Mouse (Mus musculus): ENCODE results near the gene Tusc2.

GRCm38 (mm10) chr9:107582509-107583062 is 19.5 kb downstream of the Tusc2 start:
- TF ChIP-seq EP300 (IDR thresholded peaks at IDR 0.05; ENCODE audit: insufficient read depth, low read depth, low read length), result no peak
- no peak for TF ChIP-seq CTCF (IDR thresholded peaks at IDR 0.05; ENCODE audit: low read depth, low read length)
